Mouse (Mus musculus) embryo, embryonic 10 days (tissue): ENCODE data around the gene Btn2a2.
A peak's percentile ranks its signal among the peaks of the same experiment; 100 is the strongest.

Source experiments
- DNase-seq: peaks from one replicate; pipeline ENCODE4 v3.0.0-alpha.2; 2015; ENCODE audit warnings: low spot score

Gene Btn2a2

DNA sequence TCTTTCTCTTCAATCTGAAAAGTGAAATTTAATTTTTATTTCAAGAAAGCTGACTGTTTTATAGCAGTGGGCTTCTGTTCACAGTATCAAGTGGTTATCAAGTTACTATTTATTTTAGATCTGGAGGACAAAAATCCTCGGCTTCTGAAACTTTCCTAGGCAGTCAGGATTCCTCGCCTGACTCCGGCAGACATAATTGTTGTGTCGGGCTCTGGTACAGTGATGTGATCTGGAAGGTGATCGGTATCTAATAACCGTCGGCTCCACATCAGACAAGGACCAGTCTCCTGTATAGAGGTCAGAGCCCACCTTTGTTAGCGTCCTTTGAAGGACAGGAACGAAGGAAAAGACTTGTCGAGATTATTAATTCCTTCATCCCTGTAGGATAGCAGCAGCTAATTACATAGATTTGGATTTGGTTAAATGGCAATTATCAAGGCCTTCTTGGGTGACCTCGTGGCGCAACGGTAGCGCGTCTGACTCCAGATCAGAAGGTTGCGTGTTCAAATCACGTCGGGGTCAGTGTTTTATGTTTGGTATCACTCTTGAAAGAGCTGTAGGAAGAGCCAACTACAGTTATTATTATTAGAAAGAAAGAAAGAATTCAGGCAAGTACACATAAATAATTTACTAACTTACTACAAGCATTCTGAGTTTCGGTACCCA lies 9.1 kb upstream of the Btn2a2 start:
- peak; percentile 85 for DNase-seq

- DNase-seq, result no peak
These were observed 6.9 kb upstream of the Btn2a2 start for GRCm38 (mm10) chr13:23495526-23495925.

- peak; percentile 61 for DNase-seq
These were observed 3.3 kb upstream of the Btn2a2 start for GRCm38 (mm10) chr13:23491990-23492389.

GRCm38 (mm10) chr13:23491263-23491662 lies 2.6 kb upstream of the Btn2a2 start:
- DNase-seq, result no peak

DNA sequence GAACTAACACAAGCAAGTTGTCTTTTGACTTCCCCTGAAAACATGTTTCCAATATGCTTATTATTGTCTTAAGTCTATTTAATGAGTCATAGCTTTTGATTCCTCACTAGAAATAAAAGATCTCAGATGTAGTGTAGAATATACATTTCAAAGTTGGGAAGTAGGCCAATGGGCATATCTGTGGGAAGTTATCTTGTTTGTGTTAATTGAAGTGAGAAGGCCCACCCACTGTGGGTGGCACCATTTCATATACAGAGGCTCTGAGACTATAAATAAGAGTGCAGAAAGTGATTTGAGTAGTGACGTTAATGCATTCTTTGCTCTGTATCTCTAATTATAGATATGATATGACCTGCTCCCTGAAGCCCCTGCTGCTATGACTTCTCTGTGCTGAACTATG lies 2.2 kb upstream of the Btn2a2 start:
- DNase-seq, result no peak

DNA sequence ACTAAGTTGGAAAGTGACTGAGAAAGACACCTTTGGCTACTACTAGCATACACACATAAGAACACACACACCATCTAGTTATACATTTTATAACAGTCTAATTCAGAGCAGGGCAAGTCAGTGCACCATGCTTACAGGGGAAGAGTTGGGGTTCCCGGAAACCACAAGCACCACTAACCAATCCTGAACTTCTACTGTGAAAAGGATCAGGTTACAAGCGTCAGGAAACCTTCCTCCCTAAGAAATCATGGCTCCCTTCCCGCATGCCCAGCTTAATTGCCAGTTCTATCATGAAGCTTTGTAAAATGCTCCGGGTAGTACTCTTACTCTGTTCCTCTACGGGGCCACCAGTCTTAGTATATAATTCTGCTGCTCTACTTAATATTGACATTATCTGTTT lies 3.4 kb downstream of the Btn2a2 start:
- DNase-seq, result no peak

GRCm38 (mm10) chr13:23483153-23483552 lies 5.5 kb downstream of the Btn2a2 start:
- no peak for DNase-seq

DNA sequence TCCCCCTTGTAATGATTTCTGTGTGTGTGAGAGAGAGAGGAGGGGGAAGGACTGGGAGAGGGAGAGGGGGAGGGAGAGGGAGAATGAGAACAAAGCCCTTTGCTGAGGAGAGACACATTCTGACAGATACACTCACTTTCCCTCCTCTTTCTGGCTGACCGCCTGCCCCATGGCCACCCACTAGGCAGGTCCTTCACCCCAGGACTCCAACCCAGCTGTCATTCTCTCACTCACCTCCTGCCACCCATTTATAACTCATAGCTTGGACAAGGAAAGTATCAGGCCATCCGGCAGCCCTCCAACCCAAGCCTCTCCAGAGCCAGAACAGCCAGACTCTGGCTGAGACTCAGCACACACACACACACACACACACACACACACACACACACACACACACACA lies 13.0 kb downstream of the Btn2a2 start:
- DNase-seq, result peak; percentile 17

DNA sequence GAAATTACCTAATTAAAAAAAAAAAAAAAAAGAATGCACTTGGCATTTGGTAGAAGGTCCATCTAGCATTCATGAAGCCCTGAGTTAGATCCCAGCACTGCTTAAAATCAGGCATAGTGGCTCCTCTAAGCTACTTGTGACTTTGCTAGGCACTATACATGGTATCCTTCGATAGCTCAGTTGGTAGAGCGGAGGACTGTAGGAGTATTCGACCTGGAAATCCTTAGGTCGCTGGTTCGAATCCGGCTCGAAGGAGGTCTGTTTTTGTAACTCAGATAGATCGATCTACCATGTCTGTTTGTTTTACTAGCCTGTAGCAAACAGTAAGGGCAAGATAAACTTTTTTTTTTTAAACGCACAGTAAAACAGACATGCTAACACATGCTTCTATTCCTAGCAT lies 21.7 kb downstream of the Btn2a2 start:
- peak; percentile 89 for DNase-seq

GRCm38 (mm10) chr13:23466306-23466705 lies 22.4 kb downstream of the Btn2a2 start:
- DNase-seq, result no peak

GRCm38 (mm10) chr13:23465600-23466109 lies 23.0 kb downstream of the Btn2a2 start, which contains the start of gene Btn1a1:
Btn1a1 (minus strand) TSS chr13:23465901.
- DNase-seq, result peak; percentile 25

GRCm38 (mm10) chr13:23464841-23465366 lies 23.8 kb downstream of the Btn2a2 start:
- no peak for DNase-seq

GRCm38 (mm10) chr13:23464224-23464637 lies 24.4 kb downstream of the Btn2a2 start:
- DNase-seq, result peak; percentile 74

DNA sequence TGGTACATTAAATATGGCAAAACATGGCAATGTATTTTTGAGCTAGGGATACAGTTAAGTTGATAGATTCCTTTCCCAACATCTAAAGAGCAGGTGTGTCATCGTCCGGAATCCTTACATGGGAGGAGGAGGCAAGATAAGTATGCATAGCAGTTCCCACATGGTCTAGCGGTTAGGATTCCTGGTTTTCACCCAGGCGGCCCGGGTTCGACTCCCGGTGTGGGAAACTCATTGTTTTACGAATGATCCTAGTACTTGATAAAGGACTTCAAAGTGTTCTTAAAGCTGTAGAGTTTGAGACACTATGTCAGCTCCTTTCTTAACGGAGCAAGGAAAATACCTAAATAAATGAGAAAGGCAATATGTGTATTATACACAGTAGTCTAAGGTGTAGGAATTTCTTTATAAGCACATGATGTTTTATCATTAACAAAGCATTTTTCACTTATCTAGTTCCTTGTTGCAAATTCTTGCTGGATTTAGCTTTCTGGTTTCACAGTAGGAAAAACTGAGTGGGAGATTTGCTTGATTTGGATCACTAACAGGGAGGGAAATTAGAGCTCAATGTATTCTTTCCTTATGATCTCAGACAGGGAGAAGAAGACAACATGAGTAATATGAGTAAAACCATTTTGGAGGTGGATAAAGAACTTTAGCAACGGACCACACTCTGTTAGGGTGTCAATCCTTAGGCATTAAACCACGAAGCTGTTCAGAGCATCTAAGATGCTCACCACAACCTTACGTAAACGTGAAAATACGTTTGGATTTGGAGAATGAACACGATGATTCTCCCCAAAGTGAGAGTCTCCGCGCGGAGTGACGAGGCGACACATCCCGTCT lies 25.1 kb downstream of the Btn2a2 start:
- DNase-seq, result peak; percentile 92

DNA sequence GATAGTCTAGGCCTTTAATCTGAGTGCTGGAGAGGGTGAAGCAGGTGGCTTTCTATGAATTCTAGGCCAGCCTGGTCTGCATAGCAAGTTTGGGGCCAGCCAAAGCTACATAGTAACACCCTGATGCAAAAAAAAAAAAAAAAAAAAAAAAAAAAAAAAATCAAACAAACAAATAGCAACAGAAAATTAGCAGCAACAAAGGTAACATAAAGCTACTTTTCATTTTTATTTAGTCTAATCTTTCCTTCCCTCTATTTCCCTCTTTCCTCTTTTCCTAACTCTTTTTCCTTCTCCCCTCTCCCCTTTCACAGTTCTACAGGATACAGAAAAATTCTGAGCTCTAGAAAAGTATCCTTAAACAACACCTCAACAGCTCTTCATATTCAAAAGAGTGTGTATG lies 26.0 kb downstream of the Btn2a2 start:
- DNase-seq, result no peak

- no peak for DNase-seq
These were observed 26.6 kb downstream of the Btn2a2 start for GRCm38 (mm10) chr13:23462063-23462462.

DNA sequence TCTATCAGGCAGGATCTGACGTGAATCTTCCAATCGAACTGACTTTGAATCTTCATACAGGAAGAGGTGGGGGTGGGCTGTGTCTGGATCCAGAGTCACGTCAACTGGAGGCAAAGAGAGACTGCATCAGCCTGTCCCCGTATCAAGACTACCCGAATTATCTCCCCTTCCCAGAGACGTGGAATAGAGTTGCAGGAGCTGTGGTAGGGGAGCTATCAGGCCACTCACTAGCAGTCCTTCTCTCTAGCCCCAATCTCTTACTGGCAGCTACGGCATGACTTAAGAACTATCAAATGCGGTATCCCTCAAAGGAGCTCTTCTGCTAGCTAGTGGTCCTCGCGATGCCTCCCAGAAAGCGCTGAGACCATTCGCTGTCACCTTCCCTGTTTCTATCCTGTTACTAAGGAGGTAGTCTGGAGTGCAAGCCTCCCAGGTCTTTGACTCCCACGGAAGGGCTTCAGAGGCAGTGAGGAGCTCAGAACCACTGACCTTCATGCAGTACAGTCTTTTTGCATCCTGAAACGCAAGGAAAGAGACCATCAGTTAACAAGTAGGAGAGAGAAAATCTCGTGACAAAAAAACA lies 29.3 kb downstream of the Btn2a2 start:
- peak; percentile 37 for DNase-seq

GRCm38 (mm10) chr13:23453926-23454325 lies 34.7 kb downstream of the Btn2a2 start:
- DNase-seq, result peak; percentile 20

DNA sequence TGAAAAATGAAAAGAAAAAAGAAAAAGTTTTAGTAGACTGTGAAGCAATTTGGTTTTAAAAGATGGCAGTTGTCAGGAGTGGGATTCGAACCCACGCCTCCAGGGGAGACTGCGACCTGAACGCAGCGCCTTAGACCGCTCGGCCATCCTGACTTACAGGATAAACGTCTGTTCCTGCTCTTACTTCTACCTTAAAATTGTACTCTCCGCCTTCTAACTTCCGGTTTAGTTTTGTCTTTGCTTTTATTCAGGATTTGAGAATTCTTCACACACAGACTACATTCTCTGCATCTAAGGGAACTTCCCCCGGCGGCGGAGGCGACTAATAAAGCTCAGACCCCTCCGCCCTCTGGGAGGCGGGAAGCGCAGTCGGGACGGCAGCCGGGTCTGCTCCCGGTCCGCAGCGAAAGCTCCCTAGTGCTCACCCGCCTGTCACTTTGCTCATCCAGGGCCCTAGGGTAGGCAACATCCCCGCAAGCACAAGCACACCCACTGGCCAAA lies 35.2 kb downstream of the Btn2a2 start:
- peak; percentile 86 for DNase-seq

DNA sequence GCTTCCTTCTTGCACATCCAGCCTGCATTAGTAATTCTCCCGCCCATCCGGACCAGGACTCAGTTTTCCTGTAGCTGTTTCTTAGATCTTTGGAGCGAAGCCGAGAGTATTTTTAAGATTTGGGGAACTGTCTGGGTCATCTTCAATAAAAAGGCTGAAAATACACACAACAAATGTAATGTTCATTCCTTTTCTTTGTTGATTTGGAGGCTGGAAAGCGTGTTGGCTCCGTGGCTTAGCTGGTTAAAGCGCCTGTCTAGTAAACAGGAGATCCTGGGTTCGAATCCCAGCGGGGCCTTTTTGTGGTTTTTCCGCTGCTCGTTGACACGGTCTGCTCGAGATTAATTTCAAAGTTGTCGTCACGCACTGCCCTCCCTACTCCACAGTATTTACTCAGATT lies 38.3 kb downstream of the Btn2a2 start:
- peak; percentile 95 for DNase-seq

- peak; percentile 92 for DNase-seq
These were observed 39.2 kb downstream of the Btn2a2 start for GRCm38 (mm10) chr13:23449235-23450095.
